Mouse (Mus musculus) intestine, postnatal 0 days (tissue): ENCODE measurements around the gene Bmp4. TPM values are rescaled to one million over a fixed set of nuclear protein-coding genes. Genes with fewer than 3 reads are reported as not detected.

Source experiments
- ATAC-seq: fragments of 200-750 bp; cut with Nextera tagmentation; 2 replicates; pipeline ENCODE4 v1.8.0; 2017; ENCODE audit warnings: mild to moderate bottlenecking, moderate TSS enrichment, moderate library complexity
- H3K27ac ChIP-seq: fragments of 300-500 bp; sonication (generic); 2 replicates; pipeline ENCODE4 v1.5.1; 2014; ENCODE audit warnings: mild to moderate bottlenecking, low read depth, low read length, moderate library complexity
- H3K27me3 ChIP-seq: fragments of 300-500 bp; sonication (generic); replicated peaks from 2 replicates; pipeline ENCODE4 v1.6.1; 2014; ENCODE audit warnings: low read length, mixed read lengths; ENCODE audit not compliant: control insufficient read depth, insufficient read depth
- H3K36me3 ChIP-seq: fragments of 300-500 bp; sonication (generic); 2 replicates; pipeline ENCODE4 v1.6.1; 2014; ENCODE audit warnings: mild to moderate bottlenecking, moderate library complexity; ENCODE audit not compliant: control insufficient read depth, insufficient read depth
- H3K4me1 ChIP-seq: fragments of 300-500 bp; sonication (generic); replicated peaks from 2 replicates; pipeline ENCODE4 v1.6.1; 2014; ENCODE audit warnings: antibody characterized with exemption, low read length, mixed read lengths; ENCODE audit not compliant: control insufficient read depth, insufficient read depth
- H3K4me2 ChIP-seq: fragments of 300-500 bp; sonication (generic); replicated peaks from 2 replicates; pipeline ENCODE4 v1.6.1; 2014; ENCODE audit warnings: low read depth, mild to moderate bottlenecking, moderate library complexity
- H3K4me3 ChIP-seq: fragments of 300-500 bp; sonication (generic); 2 replicates; pipeline ENCODE4 v1.5.1; 2014; ENCODE audit warnings: low read depth, low read length
- H3K9ac ChIP-seq: fragments of 300-500 bp; sonication (generic); 2 replicates; pipeline ENCODE4 v1.6.1; 2014; ENCODE audit warnings: mild to moderate bottlenecking, low read depth, low read length
- H3K9me3 ChIP-seq: fragments of 300-500 bp; sonication (generic); 2 replicates; pipeline ENCODE4 v1.6.1; 2016; ENCODE audit warnings: mixed run types; ENCODE audit not compliant: control insufficient read depth
- CTCF ChIP-seq: sonication (generic); IDR thresholded peaks from 2 replicates; pipeline ENCODE4 v1.5.1; 2016; ENCODE audit warnings: low read depth, mild to moderate bottlenecking, control low read depth, antibody characterized with exemption, moderate library complexity
- WGBS: fragments of 180-500 bp; shearing (Covaris S2); extraction: QIAGEN DNeasy Blood & Tissue Kit; methylation state at CpG from one replicate; pipeline ENCODE4 v1.1.7; 2014; 5-methylcytosine and 5-hydroxymethylcytosine counted together
- polyA plus RNA-seq: library from polyadenylated mRNA; unstranded; fragments of >200 nt; fragmentation: Nextera tagmentation; extraction: Ambion mirVana; gene quantifications from 2 replicates; pipeline ENCODE4 v1.2.1, GENCODE M21; 2015

Gene Bmp4
- polyA plus RNA-seq, 1 experiment from 2014 or later = 20.2 TPM

GRCm38 (mm10) chr14:46387357-46387671 is 3.2 kb downstream of the Bmp4 start:
- Histone ChIP-seq H3K9ac (peak overlapping the region; percentile 31), H3K4me2 (peak overlapping the region; percentile 85), H3K9me3 (no peaks in the 10 kb centered on the region), H3K27me3 (peaks cover 56% of the 10 kb centered on the region), H3K4me1 (no peaks in the 10 kb centered on the region), H3K27ac (no peak overlapping the region), H3K4me3 (peak overlapping the region; percentile 62), H3K36me3 (no peaks in the 10 kb centered on the region)
- peak; percentile 73 for ATAC-seq
- under 1% methylated on average over 27 of the region's 27 CpGs for WGBS
- no peak for TF ChIP-seq CTCF

- 1% methylated on average over 28 of the region's 28 CpGs for WGBS
- H3K9me3 ChIP-seq = no peaks in the 10 kb centered on the region
- H3K4me3 ChIP-seq = peak overlapping the region; percentile 62
- peaks cover 50% of the 10 kb centered on the region for H3K27me3 ChIP-seq
- H3K9ac ChIP-seq = peak overlapping the region; percentile 35; the same call in 1 of the 2 replicates
- H3K4me1 ChIP-seq = no peaks in the 10 kb centered on the region
- H3K27ac ChIP-seq = no peak overlapping the region
- H3K36me3 ChIP-seq = no peaks in the 10 kb centered on the region
- no peak for ATAC-seq
- peak overlapping the region; percentile 85 for H3K4me2 ChIP-seq
- TF ChIP-seq CTCF = no peak
Observed at GRCm38 (mm10) chr14:46386478-46387356, 3.8 kb downstream of the Bmp4 start.

DNA sequence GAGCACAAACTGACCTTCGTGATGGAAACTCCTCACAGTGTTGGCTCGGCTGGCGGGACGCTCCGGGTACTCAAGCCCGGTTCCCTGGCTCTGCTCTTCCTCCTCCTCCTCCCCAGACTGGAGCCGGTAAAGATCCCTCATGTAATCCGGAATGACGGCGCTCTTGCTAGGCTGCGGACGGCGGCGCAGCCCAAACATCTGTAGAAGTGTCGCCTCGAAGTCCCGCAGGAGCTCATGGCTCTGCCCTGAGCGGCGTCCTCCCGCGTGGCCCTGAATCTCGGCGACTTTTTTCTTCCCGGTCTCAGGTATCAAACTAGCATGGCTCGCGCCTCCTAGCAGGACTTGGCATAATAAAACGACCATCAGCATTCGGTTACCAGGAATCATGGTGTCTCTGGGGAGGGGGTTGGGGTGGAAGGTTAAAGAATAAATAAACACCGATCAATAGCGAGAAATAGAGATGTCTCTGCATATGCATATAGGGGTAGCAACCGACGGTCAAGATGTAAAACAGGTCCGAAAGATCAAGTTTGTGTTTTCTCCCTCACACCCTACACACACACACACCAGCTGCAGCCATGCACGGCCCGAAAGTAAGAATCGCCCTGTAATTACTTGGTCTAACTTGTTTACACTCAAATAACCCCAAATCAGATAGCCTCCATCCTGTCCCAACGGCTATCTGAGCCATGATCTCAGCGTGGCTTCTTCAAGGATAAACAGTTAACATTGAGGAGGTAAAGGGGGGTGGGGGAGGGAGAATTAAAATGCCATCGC is 4.6 kb downstream of the Bmp4 start:
- Histone ChIP-seq H3K27me3 (peaks cover 52% of the 10 kb centered on the region), H3K36me3 (no peaks in the 10 kb centered on the region), H3K9me3 (no peaks in the 10 kb centered on the region), H3K27ac (peak overlapping the region; percentile 10), H3K9ac (peak overlapping the region; percentile 35; the same call in 1 of the 2 replicates), H3K4me1 (no peaks in the 10 kb centered on the region), H3K4me2 (peak overlapping the region; percentile 85), H3K4me3 (peak overlapping the region; percentile 62)
- WGBS = 1% methylated on average over 39 of the region's 39 CpGs
- TF ChIP-seq CTCF = no peak
- ATAC-seq = no peak

DNA sequence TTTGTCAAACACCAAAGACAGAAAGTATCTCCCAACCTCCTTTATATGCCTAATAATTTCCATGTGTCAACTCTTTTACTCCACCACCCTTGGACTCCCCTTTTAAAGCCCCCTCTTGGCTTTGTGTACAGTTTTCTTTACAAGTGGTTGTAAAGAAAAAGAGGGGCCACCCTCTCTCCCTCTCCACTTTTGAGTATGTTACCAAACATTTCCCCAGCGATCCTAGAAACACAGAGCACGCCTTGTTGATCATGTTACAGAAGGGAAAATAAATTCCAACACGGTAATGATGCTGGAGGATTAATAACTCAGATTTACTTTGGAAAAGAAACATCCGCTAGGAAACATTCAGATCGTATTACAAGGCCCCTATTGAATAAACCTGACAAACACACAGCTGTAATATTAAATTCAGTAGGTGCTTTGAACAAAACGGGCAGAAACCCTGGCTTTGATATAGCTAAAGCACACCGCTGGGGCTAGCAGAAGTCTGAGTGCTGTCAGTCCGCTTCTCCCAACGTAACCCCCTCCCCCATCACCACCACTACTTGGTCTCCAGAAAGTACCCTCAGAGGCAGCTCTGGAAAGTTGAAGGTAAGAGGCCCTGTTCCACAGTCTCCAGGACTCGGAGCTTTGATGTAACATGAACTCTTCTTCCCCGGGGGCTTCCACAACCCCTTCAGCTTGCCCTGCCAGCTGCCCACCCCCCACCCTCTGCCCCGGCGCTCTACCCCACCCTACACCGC is 5.3 kb downstream of the Bmp4 start:
- no peak for ATAC-seq
- Histone ChIP-seq H3K27ac (peak overlapping the region; percentile 10; the same call in 1 of the 2 replicates), H3K9me3 (no peaks in the 10 kb centered on the region), H3K36me3 (no peaks in the 10 kb centered on the region), H3K4me1 (no peaks in the 10 kb centered on the region), H3K9ac (peak overlapping the region; percentile 35; the same call in 1 of the 2 replicates), H3K4me3 (peak overlapping the region; percentile 62), H3K4me2 (peak overlapping the region; percentile 85), H3K27me3 (peaks cover 48% of the 10 kb centered on the region)
- WGBS = 23% methylated on average over 14 of the region's 14 CpGs
- TF ChIP-seq CTCF = no peak

- Histone ChIP-seq H3K4me2 (no peak overlapping the region), H3K27me3 (peaks cover 25% of the 10 kb centered on the region), H3K9ac (no peak overlapping the region), H3K9me3 (no peaks in the 10 kb centered on the region), H3K27ac (no peak overlapping the region), H3K36me3 (no peaks in the 10 kb centered on the region), H3K4me3 (no peak overlapping the region), H3K4me1 (no peaks in the 10 kb centered on the region)
- no peak for TF ChIP-seq CTCF
- 70% methylated on average over 6 of the region's 6 CpGs for WGBS
- ATAC-seq = no peak
Observed at GRCm38 (mm10) chr14:46381457-46381856, 9.0 kb downstream of the Bmp4 start.
